Mouse (Mus musculus): Measurements from ENCODE around the gene Tmem43. TPM values are rescaled to one million over a fixed set of nuclear protein-coding genes. Genes with fewer than 3 reads are reported as not detected.
A peak's percentile ranks its signal among the peaks of the same experiment; 100 is the strongest.

The Tmem43 gene
- total RNA-seq, 2 experiments from 2014 or later = 25.9 to 27.4 TPM

DNA sequence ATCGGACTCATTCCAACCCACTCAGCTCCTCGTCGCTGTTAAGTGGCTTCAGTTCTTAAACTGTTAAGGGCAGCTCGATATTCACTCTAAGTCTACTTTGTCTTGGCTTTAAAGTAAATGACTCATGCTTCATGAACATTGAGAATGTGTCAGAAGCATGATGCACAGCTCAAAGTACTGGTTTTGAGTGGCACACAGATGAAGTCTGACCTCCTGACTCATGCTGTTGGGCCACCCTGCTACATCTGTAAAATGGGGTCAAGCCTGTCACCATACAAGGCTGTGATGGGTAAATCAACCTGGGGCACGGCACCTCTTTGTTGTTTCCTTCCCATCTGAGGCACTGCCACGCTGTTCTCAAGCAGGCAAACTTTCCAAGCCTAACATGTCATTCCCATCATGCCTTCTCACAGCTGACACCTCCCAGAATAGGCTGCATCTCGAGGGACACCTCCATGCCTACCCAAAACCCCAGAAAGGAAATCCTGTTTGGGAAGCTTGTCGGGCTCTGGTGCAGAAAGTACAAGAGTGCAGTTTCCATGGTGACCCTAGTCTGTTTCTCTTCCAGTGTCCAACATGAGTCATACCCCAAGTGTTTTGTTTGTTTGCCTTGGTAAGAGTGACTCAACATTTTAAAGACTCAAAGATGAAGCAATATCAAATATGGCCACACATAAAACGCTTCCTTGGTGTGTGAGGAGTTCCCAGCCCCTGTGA is 15.2 kb downstream of the Tmem43 start:
- peak in 1 of 2 experiments; percentile 51 for DNase-seq (ENCODE audit: low spot score in 2 of 2)

GRCm38 (mm10) chr6:91489872-91490271 is 16.4 kb downstream of the Tmem43 start:
- DNase-seq (ENCODE audit: low spot score in 2 of 2) = peak; percentile 55 to 72

GRCm38 (mm10) chr6:91491004-91491403 is 17.5 kb downstream of the Tmem43 start:
- DNase-seq (ENCODE audit: low spot score in 2 of 2) = no peak

GRCm38 (mm10) chr6:91493053-91493452 is 19.6 kb downstream of the Tmem43 start:
- DNase-seq (ENCODE audit: low spot score in 2 of 2) = no peak

- no peak for DNase-seq (ENCODE audit: low spot score in 2 of 2)
Measured at GRCm38 (mm10) chr6:91494526-91494925, 21.0 kb downstream of the Tmem43 start.

- DNase-seq (ENCODE audit: low spot score in 2 of 2) = no peak
Measured at GRCm38 (mm10) chr6:91503302-91503701, 29.8 kb downstream of the Tmem43 start.

DNA sequence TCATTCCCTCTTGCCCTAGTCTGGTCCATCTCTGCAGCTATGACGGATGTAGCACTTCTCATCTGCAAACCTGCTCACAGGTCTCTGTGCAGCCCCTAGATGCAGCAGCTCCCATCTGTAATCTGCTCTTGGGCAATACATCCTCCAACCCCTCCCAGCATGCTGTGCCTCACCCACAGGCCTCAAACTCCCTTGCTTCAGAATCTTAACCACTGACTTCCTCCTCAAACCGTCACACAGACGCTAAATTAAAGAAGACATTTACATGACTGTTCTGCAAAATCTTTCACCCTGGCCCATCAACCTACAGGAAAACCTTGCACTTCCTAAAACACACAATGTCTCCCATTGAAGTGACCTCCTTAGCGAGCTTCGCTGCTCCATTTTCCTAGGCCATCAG is 32.5 kb downstream of the Tmem43 start:
- no peak for DNase-seq (ENCODE audit: low spot score in 2 of 2)

GRCm38 (mm10) chr6:91508041-91508440 is 34.5 kb downstream of the Tmem43 start:
- DNase-seq (ENCODE audit: low spot score in 2 of 2) = no peak

GRCm38 (mm10) chr6:91509326-91509725 is 35.8 kb downstream of the Tmem43 start:
- DNase-seq (ENCODE audit: low spot score in 2 of 2) = peak in 1 of 2 experiments; percentile 43

DNA sequence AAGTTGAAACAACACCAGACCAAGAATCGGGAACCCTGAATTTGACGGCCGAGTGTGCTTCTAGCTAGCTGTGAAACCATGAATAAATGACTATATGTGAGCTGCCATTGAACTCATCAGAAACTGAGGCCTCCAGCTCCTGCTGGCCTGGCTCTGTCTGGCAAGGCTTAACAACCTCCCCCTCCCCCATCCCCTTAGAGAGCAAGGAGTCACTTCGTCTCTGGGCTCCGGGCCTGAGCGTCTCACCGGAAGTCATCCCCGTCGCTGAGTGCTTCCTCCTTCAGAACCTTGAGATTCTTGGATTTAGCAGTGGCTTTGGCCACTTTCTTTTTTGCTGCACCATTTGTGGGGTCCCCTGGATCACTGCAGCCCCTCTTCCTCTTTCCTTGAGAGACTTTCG is 36.7 kb downstream of the Tmem43 start:
- DNase-seq (ENCODE audit: low spot score in 2 of 2) = no peak

DNA sequence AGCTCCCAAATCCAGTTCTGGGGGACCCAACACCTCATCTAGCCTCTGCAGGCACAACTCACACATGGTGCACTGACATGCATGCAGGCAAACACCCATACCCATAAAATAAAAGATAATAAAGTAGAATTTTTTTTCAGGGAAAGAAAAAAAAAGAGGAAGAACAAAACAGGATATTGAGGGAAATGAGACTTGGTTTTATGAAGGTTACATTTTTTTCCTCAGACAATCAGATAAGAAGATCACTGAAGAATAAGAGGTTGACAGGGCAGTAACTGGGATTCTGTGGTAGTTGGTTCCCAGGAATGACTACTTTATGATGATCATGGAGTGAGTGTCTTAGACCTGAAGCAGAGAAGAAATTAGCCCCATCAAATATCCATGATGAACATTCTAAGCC is 40.6 kb downstream of the Tmem43 start:
- no peak for DNase-seq (ENCODE audit: low spot score in 2 of 2)

DNA sequence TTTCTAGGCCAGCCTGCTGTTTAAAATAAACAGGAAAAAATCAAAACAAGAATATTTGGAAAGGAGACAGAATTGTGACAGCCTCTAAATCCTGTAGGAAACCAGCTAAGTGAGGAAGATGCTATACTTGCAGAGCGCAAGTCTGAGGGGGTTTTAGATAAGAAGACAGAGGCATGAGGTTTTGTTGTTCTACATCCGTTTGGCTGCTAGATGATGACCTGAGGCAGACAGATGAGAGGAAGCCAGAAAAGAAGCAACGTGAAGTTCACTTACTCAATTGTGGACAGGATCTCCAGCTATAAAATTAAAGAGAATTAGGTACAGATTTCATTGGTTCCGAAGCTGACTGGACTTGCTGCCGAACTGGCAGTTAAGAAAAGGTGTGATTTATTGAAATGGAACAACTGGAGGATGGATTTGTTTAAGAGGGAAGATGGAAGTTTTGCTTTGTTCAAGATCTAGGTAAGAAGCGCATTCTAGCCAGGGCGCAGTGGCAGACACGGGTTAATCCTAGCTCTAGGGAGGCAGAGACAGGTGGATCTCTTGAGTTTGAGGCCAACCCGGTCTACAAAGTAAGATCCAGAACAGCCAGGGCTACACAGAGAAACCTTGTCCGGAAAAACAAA is 41.3 kb downstream of the Tmem43 start:
- no peak for DNase-seq (ENCODE audit: low spot score in 2 of 2)

GRCm38 (mm10) chr6:91515545-91516449 is 42.3 kb downstream of the Tmem43 start, which contains the start of the genes Xpc and Lsm3:
Gene Xpc (minus strand): TSS chr6:91515888.
Gene Lsm3 (plus strand): TSS chr6:91515928.
- peak; percentile 97 to 99 for DNase-seq (ENCODE audit: low spot score in 2 of 2)

- peak in 1 of 2 experiments; percentile 25 for DNase-seq (ENCODE audit: low spot score in 2 of 2)
Measured at GRCm38 (mm10) chr6:91518454-91519020, 45.0 kb downstream of the Tmem43 start.

GRCm38 (mm10) chr6:91522816-91523215 is 49.3 kb downstream of the Tmem43 start:
- no peak for DNase-seq (ENCODE audit: low spot score in 2 of 2)

DNA sequence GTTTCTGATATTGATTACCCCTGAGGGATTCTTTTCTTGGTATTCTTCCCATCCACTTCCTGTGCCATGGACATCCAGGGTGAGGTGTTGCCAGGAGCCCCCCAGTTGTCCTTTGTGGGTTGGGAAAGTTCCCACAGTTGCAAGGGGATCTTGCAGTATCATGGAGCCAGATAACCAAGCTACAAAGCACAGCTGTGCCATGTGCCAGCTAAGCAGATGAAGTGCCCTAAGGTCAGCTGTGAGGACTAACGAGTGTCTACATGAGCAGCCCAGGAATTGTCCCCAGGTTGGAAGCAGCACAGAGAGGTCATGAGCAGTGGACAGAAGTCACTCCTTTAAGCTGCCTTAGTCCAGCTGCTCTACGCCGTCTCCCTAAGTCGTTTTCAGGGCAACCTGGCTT is 52.0 kb downstream of the Tmem43 start:
- no peak for DNase-seq (ENCODE audit: low spot score in 2 of 2)

DNA sequence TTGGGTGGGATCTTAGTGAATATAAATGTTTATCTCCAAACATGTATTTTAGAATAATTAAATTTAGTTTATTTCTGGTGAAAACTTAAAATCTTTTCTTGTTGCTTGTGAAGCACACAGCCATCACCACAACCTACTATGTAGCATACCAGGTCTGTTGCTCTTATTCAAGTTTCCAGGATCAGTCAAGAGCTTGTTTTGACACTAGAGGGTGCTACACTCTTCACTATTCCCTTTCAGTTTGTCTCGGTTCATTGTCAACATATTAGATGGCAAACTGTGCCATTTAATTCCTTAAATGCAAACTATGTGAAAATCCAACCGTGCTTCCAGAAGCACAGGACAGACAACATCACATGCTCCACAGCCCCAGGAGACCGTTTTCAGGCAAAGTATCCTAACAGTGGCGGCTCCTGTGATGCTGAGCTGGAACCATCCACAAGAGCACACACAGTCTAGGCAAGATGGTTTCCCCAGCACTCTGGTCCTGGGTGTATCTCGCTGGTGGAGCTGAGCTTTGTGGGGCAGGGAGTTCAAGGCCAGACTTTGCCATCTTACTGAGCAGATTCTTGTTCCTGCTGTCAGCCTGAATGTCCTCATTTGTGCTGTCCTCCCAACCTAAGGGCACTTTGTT is 53.8 kb downstream of the Tmem43 start:
- DNase-seq (ENCODE audit: low spot score in 2 of 2) = peak in 1 of 2 experiments; percentile 69

GRCm38 (mm10) chr6:91528265-91528664 is 54.8 kb downstream of the Tmem43 start:
- no peak for DNase-seq (ENCODE audit: low spot score in 2 of 2)

- no peak for DNase-seq (ENCODE audit: low spot score in 2 of 2)
Measured at GRCm38 (mm10) chr6:91530673-91531072, 57.2 kb downstream of the Tmem43 start.

- no peak for DNase-seq (ENCODE audit: low spot score in 2 of 2)
Measured at GRCm38 (mm10) chr6:91531276-91531675, 57.8 kb downstream of the Tmem43 start.

GRCm38 (mm10) chr6:91532661-91533060 is 59.2 kb downstream of the Tmem43 start:
- DNase-seq (ENCODE audit: low spot score in 2 of 2) = no peak
